Mouse (Mus musculus): ENCODE data around the gene Ttc4. TPM values are rescaled to one million over a fixed set of nuclear protein-coding genes. Genes with fewer than 3 reads are reported as not detected.

Ttc4 gene
- polyA plus RNA-seq, 1 experiment from 2014 or later: 149 TPM

GRCm38 (mm10) chr4:106688636-106689296 lies 10.0 kb upstream of the Ttc4 start:
- ATAC-seq (ENCODE audit: low FRiP score): no peak
- Histone ChIP-seq H3K9me3 (replicated peaks) (no peaks in the 10 kb centered on the region), H3K9ac (replicated peaks) (no peak overlapping the region), H3K27ac (replicated peaks) (no peak overlapping the region), H3K4me1 (no peaks in the 10 kb centered on the region), H3K4me2 (no peak overlapping the region), H3K4me3 (replicated peaks) (no peak overlapping the region), H3K27me3 (replicated peaks) (no peaks in the 10 kb centered on the region), H3K36me3 (no peaks in the 10 kb centered on the region)
- 63% methylated on average over 3 of the region's 3 CpGs for WGBS

- Histone ChIP-seq H3K9me3 (replicated peaks) (no peaks in the 10 kb centered on the region), H3K4me3 (replicated peaks) (no peak overlapping the region), H3K36me3 (peaks cover 10% of the 10 kb centered on the region), H3K27ac (replicated peaks) (no peak overlapping the region), H3K4me2 (no peak overlapping the region), H3K27me3 (replicated peaks) (no peaks in the 10 kb centered on the region), H3K4me1 (peaks cover 19% of the 10 kb centered on the region), H3K9ac (replicated peaks) (no peak overlapping the region)
- ATAC-seq (ENCODE audit: low FRiP score): no peak
- WGBS: 44% methylated on average over 2 of the region's 2 CpGs
Measured at GRCm38 (mm10) chr4:106680955-106681354, 2.2 kb upstream of the Ttc4 start.

DNA sequence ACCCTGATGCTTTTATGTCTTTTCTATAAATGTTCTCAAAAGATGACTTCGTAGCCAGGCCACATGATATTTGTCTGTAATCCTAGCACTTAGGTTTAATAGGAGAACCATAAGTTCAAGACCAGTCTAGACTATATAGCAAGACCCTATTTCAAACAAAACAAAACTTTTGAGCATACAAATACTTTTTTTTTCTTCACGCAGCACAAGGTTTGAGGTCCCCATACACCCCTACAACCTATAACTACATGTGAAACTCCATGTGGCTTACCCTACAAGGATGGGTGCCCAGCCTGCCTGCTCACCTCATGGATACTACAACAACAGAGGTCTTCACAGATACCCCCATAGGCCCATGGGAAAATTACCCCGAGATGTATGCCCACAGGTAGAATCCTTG lies 408 bp upstream of the Ttc4 start:
- peaks cover 19% of the 10 kb centered on the region for H3K4me1 ChIP-seq

DNA sequence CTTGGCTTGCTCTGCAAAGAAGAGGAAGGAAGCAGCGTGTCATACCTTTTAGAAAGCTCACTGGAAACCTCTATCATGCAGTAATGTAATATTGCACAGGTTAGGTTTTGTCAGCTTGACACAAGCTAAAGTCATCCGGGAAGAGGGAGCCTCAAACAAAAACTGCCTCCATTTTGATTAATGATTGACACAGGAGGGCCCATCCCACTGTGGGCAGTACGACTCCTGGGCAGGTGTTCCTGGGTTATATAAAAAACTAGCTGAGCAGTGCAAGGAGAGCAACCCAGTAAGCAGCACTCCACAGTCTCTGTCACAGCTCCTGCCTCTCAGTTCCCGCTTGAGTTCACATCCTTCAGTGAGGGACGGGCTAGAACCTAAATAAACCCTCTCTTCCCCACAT lies 2.0 kb downstream of the Ttc4 start:
- no peak for ATAC-seq (ENCODE audit: low FRiP score)
- Histone ChIP-seq H3K36me3 (peaks cover 49% of the 10 kb centered on the region), H3K4me3 (replicated peaks) (no peak overlapping the region), H3K4me1 (peaks cover 19% of the 10 kb centered on the region), H3K27ac (replicated peaks) (no peak overlapping the region), H3K9me3 (replicated peaks) (no peaks in the 10 kb centered on the region), H3K4me2 (no peak overlapping the region), H3K27me3 (replicated peaks) (no peaks in the 10 kb centered on the region), H3K9ac (replicated peaks) (no peak overlapping the region)
- WGBS: 91% methylated on average over 5 of the region's 5 CpGs

More for the DNA sequence above, 408 bp upstream of the Ttc4 start:
- 46% methylated on average over 3 of the region's 3 CpGs for WGBS
- Histone ChIP-seq H3K4me3 (replicated peaks) (peak overlapping the region; percentile 80), H3K9ac (replicated peaks) (peak overlapping the region; percentile 78; the same call in 1 of the 2 replicates), H3K36me3 (peaks cover 28% of the 10 kb centered on the region), H3K9me3 (replicated peaks) (no peaks in the 10 kb centered on the region), H3K27ac (replicated peaks) (no peak overlapping the region), H3K27me3 (replicated peaks) (no peaks in the 10 kb centered on the region), H3K4me2 (peak overlapping the region; percentile 86)
- peak; percentile 35 for ATAC-seq (ENCODE audit: low FRiP score)

DNA sequence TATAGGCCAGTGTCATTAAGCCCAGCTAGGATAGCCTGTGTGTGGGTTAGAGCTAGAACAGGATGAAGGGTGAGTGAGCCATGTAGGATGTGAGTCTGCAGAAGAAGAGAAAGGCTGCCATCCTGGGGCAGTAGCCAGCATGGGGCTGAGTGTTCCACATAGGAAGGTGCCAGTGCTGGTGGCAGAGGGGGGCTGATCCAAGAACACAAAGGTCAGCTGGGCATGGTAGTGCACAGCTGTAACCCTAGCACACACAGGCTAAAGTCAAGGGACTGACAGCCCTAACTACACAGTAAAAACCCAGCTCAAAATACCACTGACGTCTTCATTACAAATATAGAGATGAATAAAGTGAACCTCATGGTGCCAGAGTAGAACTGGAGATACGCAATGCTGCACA lies 12.2 kb downstream of the Ttc4 start:
- H3K4me3 ChIP-seq (replicated peaks): no peak overlapping the region
- H3K36me3 ChIP-seq: peaks cover 100% of the 10 kb centered on the region
- H3K9me3 ChIP-seq (replicated peaks): no peaks in the 10 kb centered on the region
- H3K4me1 ChIP-seq: no peaks in the 10 kb centered on the region
- H3K9ac ChIP-seq (replicated peaks): no peak overlapping the region
- H3K4me2 ChIP-seq: no peak overlapping the region
- H3K27me3 ChIP-seq (replicated peaks): no peaks in the 10 kb centered on the region
- no peak overlapping the region for H3K27ac ChIP-seq (replicated peaks)
- WGBS: 91% methylated on average over 2 of the region's 2 CpGs
- ATAC-seq (ENCODE audit: low FRiP score): no peak

GRCm38 (mm10) chr4:106665673-106666072 lies 13.1 kb downstream of the Ttc4 start:
- H3K4me1 ChIP-seq: no peaks in the 10 kb centered on the region
- no peak for ATAC-seq (ENCODE audit: low FRiP score)
- H3K4me2 ChIP-seq: no peak overlapping the region
- no peaks in the 10 kb centered on the region for H3K27me3 ChIP-seq (replicated peaks)
- H3K9ac ChIP-seq (replicated peaks): no peak overlapping the region
- peaks cover 99% of the 10 kb centered on the region for H3K36me3 ChIP-seq
- 97% methylated on average over 10 of the region's 10 CpGs for WGBS
- H3K27ac ChIP-seq (replicated peaks): no peak overlapping the region
- H3K9me3 ChIP-seq (replicated peaks): no peaks in the 10 kb centered on the region
- no peak overlapping the region for H3K4me3 ChIP-seq (replicated peaks)

DNA sequence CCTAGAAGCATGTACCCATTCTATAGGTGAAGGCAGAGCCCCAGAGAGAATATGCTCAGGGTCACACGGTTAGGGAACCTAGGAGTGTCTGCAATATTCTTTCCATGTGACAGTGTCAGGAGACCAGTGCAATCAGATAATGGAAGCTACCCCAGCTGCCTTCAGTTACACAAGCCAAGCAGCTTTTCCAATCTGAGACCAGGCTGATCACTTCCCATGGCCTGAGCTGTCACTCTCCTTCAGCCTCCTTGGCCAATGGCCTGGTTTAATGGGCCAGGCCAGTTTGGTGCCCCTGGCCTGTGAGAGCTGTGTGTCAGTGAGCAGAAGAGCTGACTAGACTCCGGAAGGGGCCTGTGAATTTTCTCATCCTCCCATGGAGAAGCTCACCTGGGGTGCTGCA lies 13.5 kb downstream of the Ttc4 start:
- no peak overlapping the region for H3K4me2 ChIP-seq
- 98% methylated on average over 2 of the region's 2 CpGs for WGBS
- ATAC-seq (ENCODE audit: low FRiP score): no peak
- peaks cover 99% of the 10 kb centered on the region for H3K36me3 ChIP-seq
- no peak overlapping the region for H3K9ac ChIP-seq (replicated peaks)
- H3K4me1 ChIP-seq: no peaks in the 10 kb centered on the region
- no peak overlapping the region for H3K4me3 ChIP-seq (replicated peaks)
- H3K27me3 ChIP-seq (replicated peaks): no peaks in the 10 kb centered on the region
- H3K27ac ChIP-seq (replicated peaks): no peak overlapping the region
- H3K9me3 ChIP-seq (replicated peaks): no peaks in the 10 kb centered on the region

- no peaks in the 10 kb centered on the region for H3K9me3 ChIP-seq (replicated peaks)
- H3K4me1 ChIP-seq: no peaks in the 10 kb centered on the region
- H3K27ac ChIP-seq (replicated peaks): no peak overlapping the region
- 92% methylated on average over 6 of the region's 6 CpGs for WGBS
- no peak overlapping the region for H3K4me2 ChIP-seq
- H3K27me3 ChIP-seq (replicated peaks): no peaks in the 10 kb centered on the region
- ATAC-seq (ENCODE audit: low FRiP score): no peak
- H3K36me3 ChIP-seq: peaks cover 99% of the 10 kb centered on the region
- no peak overlapping the region for H3K4me3 ChIP-seq (replicated peaks)
- no peak overlapping the region for H3K9ac ChIP-seq (replicated peaks)
Measured at GRCm38 (mm10) chr4:106664697-106665096, 14.0 kb downstream of the Ttc4 start.

DNA sequence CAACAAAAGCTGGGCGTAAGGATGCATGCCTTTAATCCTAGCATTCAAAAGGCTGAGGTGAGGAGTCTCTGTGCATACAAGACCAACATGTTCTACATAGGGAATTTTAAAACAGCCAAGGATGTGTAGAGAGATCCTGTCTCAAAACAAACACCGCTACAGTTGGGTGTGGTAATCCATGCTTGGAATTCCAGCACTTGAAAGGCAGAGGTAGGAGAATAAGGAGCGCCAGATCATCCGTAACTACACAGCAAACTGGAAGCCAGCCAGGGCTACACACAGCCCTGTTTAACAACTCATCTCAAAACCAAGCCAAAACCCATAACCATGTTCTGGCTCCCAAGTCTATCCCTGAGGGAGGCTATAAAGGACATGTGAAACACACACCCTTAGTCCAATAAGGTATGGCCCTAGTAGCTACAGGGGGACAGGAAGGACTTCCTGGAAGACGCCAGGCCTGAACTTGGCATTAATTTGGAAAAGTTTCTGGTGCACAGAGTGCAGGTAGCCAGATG lies 14.7 kb downstream of the Ttc4 start:
- 94% methylated on average over 5 of the region's 5 CpGs for WGBS
- Histone ChIP-seq H3K4me1 (no peaks in the 10 kb centered on the region), H3K36me3 (peaks cover 99% of the 10 kb centered on the region), H3K27me3 (replicated peaks) (no peaks in the 10 kb centered on the region), H3K27ac (replicated peaks) (no peak overlapping the region), H3K9ac (replicated peaks) (no peak overlapping the region), H3K4me2 (no peak overlapping the region), H3K9me3 (replicated peaks) (no peaks in the 10 kb centered on the region), H3K4me3 (replicated peaks) (no peak overlapping the region)
- no peak for ATAC-seq (ENCODE audit: low FRiP score)

- H3K4me2 ChIP-seq: no peak overlapping the region
- H3K9ac ChIP-seq (replicated peaks): no peak overlapping the region
- WGBS: 84% methylated on average over 10 of the region's 10 CpGs
- no peaks in the 10 kb centered on the region for H3K9me3 ChIP-seq (replicated peaks)
- H3K4me1 ChIP-seq: peaks cover 10% of the 10 kb centered on the region
- H3K27me3 ChIP-seq (replicated peaks): no peaks in the 10 kb centered on the region
- H3K27ac ChIP-seq (replicated peaks): no peak overlapping the region
- H3K36me3 ChIP-seq: peaks cover 40% of the 10 kb centered on the region
- no peak overlapping the region for H3K4me3 ChIP-seq (replicated peaks)
- ATAC-seq (ENCODE audit: low FRiP score): no peak
Measured at GRCm38 (mm10) chr4:106655681-106656080, 23.1 kb downstream of the Ttc4 start.

DNA sequence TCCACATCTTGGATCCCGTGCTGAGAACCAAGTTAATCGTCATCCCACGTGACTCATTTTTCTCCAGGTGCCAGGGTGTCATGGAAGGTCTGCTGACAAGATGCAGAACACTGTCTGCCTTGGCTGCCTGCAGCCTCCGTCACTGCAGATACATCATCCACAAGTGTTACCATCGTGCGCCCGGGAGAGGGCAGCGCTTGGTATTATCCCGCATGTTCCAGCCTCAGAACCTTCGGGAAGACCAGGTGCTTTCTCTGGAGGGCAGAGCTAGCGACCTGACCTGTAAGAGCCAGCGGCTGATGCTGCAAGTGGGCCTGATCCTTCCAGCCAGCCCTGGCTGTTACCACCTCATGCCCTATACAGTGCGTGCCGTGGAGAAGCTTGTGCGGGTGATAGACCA lies 25.7 kb downstream of the Ttc4 start:
- no peaks in the 10 kb centered on the region for H3K9me3 ChIP-seq (replicated peaks)
- WGBS: 93% methylated on average over 15 of the region's 15 CpGs
- ATAC-seq (ENCODE audit: low FRiP score): no peak

DNA sequence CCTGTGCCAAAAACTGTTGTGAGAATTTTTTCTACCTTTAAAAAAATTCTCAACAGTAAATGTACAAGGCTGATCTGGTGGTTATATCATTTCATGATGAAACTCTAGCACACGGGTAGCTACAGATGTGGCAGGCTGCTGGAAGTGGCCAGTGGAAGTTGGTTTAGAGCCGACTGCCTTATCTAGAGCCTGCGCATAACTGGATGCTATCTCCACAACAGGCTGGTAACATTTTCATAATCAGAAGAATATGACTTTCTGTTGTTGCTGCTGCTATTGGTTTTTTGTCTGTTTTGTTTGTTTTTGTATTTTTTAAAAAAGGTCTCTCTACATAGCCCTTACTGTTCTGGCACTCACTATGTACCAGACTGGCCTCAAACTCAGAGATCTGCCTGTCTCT lies 26.2 kb downstream of the Ttc4 start:
- H3K9me3 ChIP-seq (replicated peaks): no peaks in the 10 kb centered on the region
- 97% methylated on average over 3 of the region's 3 CpGs for WGBS
- H3K9ac ChIP-seq (replicated peaks): no peak overlapping the region
- peaks cover 14% of the 10 kb centered on the region for H3K4me1 ChIP-seq
- no peak overlapping the region for H3K4me3 ChIP-seq (replicated peaks)
- 0 out of 2 replicates have a peak, but pooled peaks cover 10% of the 10 kb centered on the region for H3K27me3 ChIP-seq (replicated peaks)
- H3K36me3 ChIP-seq: peaks cover 22% of the 10 kb centered on the region; the same call in 1 of the 2 replicates
- no peak for ATAC-seq (ENCODE audit: low FRiP score)
- no peak overlapping the region for H3K27ac ChIP-seq (replicated peaks)
- no peak overlapping the region for H3K4me2 ChIP-seq

More for the DNA sequence above, 25.7 kb downstream of the Ttc4 start:
- peaks cover 14% of the 10 kb centered on the region for H3K4me1 ChIP-seq
- H3K36me3 ChIP-seq: peaks cover 22% of the 10 kb centered on the region
- no peak overlapping the region for H3K9ac ChIP-seq (replicated peaks)
- H3K4me3 ChIP-seq (replicated peaks): no peak overlapping the region
- no peak overlapping the region for H3K27ac ChIP-seq (replicated peaks)
- no peak overlapping the region for H3K4me2 ChIP-seq
- H3K27me3 ChIP-seq (replicated peaks): 0 out of 2 replicates have a peak, but pooled peaks cover 7% of the 10 kb centered on the region
